Mouse (Mus musculus) embryo, embryonic 10.5 days (tissue): Measurements from ENCODE around the gene 1700029I15Rik.

Source experiments
- DNase-seq: peaks from one replicate; pipeline ENCODE4 v3.0.0-alpha.2; 2015; ENCODE audit warnings: low spot score

The 1700029I15Rik gene

GRCm38 (mm10) chr2:92374514-92374913 lies 7.8 kb upstream of the 1700029I15Rik start, which contains the start of the genes Pex16 and Large2:
Gene Pex16 (plus strand): TSS chr2:92374676.
Gene Large2 (minus strand): TSS chr2:92374869.
- peak; percentile 66 for DNase-seq

- peak; percentile 96 for DNase-seq
Measured at GRCm38 (mm10) chr2:92375099-92375623, 7.2 kb upstream of the 1700029I15Rik start.

GRCm38 (mm10) chr2:92375788-92376187 lies 6.5 kb upstream of the 1700029I15Rik start:
- no peak for DNase-seq

GRCm38 (mm10) chr2:92376300-92376699 lies 6.0 kb upstream of the 1700029I15Rik start:
- DNase-seq = no peak

- no peak for DNase-seq
Measured at GRCm38 (mm10) chr2:92377320-92377719, 5.0 kb upstream of the 1700029I15Rik start.

- DNase-seq = no peak
Measured at GRCm38 (mm10) chr2:92379783-92380494, 2.4 kb upstream of the 1700029I15Rik start.

GRCm38 (mm10) chr2:92380495-92381050 lies 1.8 kb upstream of the 1700029I15Rik start:
- no peak for DNase-seq

GRCm38 (mm10) chr2:92381161-92381560 lies 1.2 kb upstream of the 1700029I15Rik start:
- no peak for DNase-seq

- no peak for DNase-seq
Measured at GRCm38 (mm10) chr2:92382759-92383158, 421 bp downstream of the 1700029I15Rik start.

- no peak for DNase-seq
Measured at GRCm38 (mm10) chr2:92384101-92384500, 1.8 kb downstream of the 1700029I15Rik start.

GRCm38 (mm10) chr2:92385113-92386051 lies 3.0 kb downstream of the 1700029I15Rik start:
- DNase-seq = no peak

- no peak for DNase-seq
Measured at GRCm38 (mm10) chr2:92386821-92387570, 4.7 kb downstream of the 1700029I15Rik start.

- no peak for DNase-seq
Measured at GRCm38 (mm10) chr2:92387646-92388045, 5.3 kb downstream of the 1700029I15Rik start.

GRCm38 (mm10) chr2:92388081-92388517 lies 5.8 kb downstream of the 1700029I15Rik start:
- DNase-seq = no peak

- DNase-seq = peak; percentile 100
Measured at GRCm38 (mm10) chr2:92388891-92389641, 6.7 kb downstream of the 1700029I15Rik start.

- DNase-seq = no peak
Measured at GRCm38 (mm10) chr2:92389645-92390044, 7.3 kb downstream of the 1700029I15Rik start.

GRCm38 (mm10) chr2:92390206-92390930 lies 8.0 kb downstream of the 1700029I15Rik start:
- DNase-seq = no peak

- no peak for DNase-seq
Measured at GRCm38 (mm10) chr2:92391116-92391515, 8.8 kb downstream of the 1700029I15Rik start.

GRCm38 (mm10) chr2:92391703-92392317 lies 9.5 kb downstream of the 1700029I15Rik start:
- DNase-seq = no peak
